Mouse (Mus musculus): ENCODE measurements at regions not wholly inside any gene's neighbourhood (a gene's known extent, or its start where the extent isn't known, plus 50 kb on each side); places are given as distances from the start of the nearest gene placed in this dataset.

- WGBS, result 68% methylated on average over 9 of the region's 9 CpGs
- Histone ChIP-seq H3K9me3 (ENCODE audit: control insufficient read depth, low read length) (no peaks in the 10 kb centered on the region), H3K27me3 (ENCODE audit: control insufficient read depth, insufficient read depth, low read length) (no peaks in the 10 kb centered on the region), H3K4me3 (ENCODE audit: low read depth, low read length) (no peak overlapping the region), H3K9ac (ENCODE audit: low read length) (no peak overlapping the region), H3K36me3 (ENCODE audit: control insufficient read depth, insufficient read depth, low read length) (no peaks in the 10 kb centered on the region), H3K27ac (ENCODE audit: low read depth, low read length) (no peak overlapping the region), H3K4me2 (ENCODE audit: low read depth) (no peak overlapping the region), H3K4me1 (ENCODE audit: control insufficient read depth, insufficient read depth, low read length) (no peaks in the 10 kb centered on the region)
- DNase-seq (ENCODE audit: low spot score) (no peak), ATAC-seq (ENCODE audit: insufficient read depth, low FRiP score, low TSS enrichment) (peak; percentile 69)
Measured at GRCm38 (mm10) chr2:51830965-51831720, 103.8 kb downstream of the Rbm43 start.

GRCm38 (mm10) chr2:51837864-51838263 lies 97.1 kb downstream of the Rbm43 start:
- Histone ChIP-seq H3K36me3 (ENCODE audit: control insufficient read depth, insufficient read depth, low read length) (no peaks in the 10 kb centered on the region), H3K4me3 (ENCODE audit: low read depth, low read length) (no peak overlapping the region), H3K27me3 (ENCODE audit: control insufficient read depth, insufficient read depth, low read length) (no peaks in the 10 kb centered on the region), H3K9ac (ENCODE audit: low read length) (no peak overlapping the region), H3K4me1 (ENCODE audit: control insufficient read depth, insufficient read depth, low read length) (no peaks in the 10 kb centered on the region), H3K4me2 (ENCODE audit: low read depth) (no peak overlapping the region), H3K27ac (ENCODE audit: low read depth, low read length) (no peak overlapping the region), H3K9me3 (ENCODE audit: control insufficient read depth, low read length) (no peaks in the 10 kb centered on the region)
- DNase-seq (ENCODE audit: low spot score) (no peak), ATAC-seq (ENCODE audit: insufficient read depth, low FRiP score, low TSS enrichment) (no peak)
- 77% methylated on average over 5 of the region's 5 CpGs for WGBS

DNA sequence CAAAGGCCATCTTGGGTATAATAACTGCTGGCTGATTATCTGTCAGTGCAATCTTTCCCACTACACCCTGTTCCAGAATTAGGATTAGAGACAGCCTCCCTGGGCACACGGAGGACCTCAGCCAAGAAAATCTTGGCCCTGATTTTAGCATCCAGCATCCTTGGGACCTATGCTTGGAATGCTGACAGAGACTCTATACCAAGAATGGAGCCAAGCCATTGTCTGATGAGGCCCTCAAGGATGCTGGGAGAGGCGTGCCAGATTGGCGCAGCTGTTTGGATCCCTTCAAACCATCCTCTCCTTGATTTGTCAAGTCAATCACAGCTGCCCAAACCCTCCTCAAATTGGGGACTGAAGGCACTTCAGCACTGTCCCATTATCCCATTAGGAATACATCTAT lies 94.2 kb downstream of the Rbm43 start:
- 89% methylated on average over 3 of the region's 3 CpGs for WGBS

DNA sequence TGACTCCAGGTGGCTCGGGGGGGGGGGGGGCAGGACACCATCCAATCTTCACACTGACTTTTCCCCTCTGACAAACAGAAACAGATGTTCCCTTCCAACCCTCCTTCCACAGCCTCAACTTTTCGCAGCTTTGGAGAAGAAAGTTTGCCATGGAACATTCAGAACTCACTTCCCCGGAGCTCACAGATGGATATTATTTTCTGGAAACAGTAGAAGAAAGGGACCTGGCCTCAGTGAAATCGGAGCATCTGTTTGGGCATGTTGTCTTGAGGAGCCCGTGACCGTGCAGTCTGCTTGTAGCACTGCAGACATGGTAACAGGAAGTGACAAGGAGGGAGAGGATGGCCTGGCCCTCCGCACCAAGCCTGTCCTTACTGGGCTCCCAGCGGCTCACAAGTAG lies 90.1 kb downstream of the Rbm43 start:
- Histone ChIP-seq H3K27ac (ENCODE audit: low read depth, low read length) (no peak overlapping the region), H3K36me3 (ENCODE audit: control insufficient read depth, insufficient read depth, low read length) (no peaks in the 10 kb centered on the region), H3K4me1 (ENCODE audit: control insufficient read depth, insufficient read depth, low read length) (peaks cover 8% of the 10 kb centered on the region; the same call in 1 of the 2 replicates), H3K4me3 (ENCODE audit: low read depth, low read length) (no peak overlapping the region), H3K9me3 (ENCODE audit: control insufficient read depth, low read length) (no peaks in the 10 kb centered on the region), H3K4me2 (ENCODE audit: low read depth) (no peak overlapping the region), H3K9ac (ENCODE audit: low read length) (no peak overlapping the region), H3K27me3 (ENCODE audit: control insufficient read depth, insufficient read depth, low read length) (no peaks in the 10 kb centered on the region)
- no peak for DNase-seq (ENCODE audit: low spot score)
- 58% methylated on average over 8 of the region's 8 CpGs for WGBS
- no peak for ATAC-seq (ENCODE audit: insufficient read depth, low FRiP score, low TSS enrichment)

More for the DNA sequence above, 94.2 kb downstream of the Rbm43 start:
- Histone ChIP-seq H3K9ac (ENCODE audit: low read length) (no peak overlapping the region), H3K4me1 (ENCODE audit: control insufficient read depth, insufficient read depth, low read length) (no peaks in the 10 kb centered on the region; the same call in 1 of the 2 replicates), H3K27ac (ENCODE audit: low read depth, low read length) (no peak overlapping the region), H3K4me3 (ENCODE audit: low read depth, low read length) (no peak overlapping the region), H3K9me3 (ENCODE audit: control insufficient read depth, low read length) (no peaks in the 10 kb centered on the region), H3K4me2 (ENCODE audit: low read depth) (no peak overlapping the region), H3K27me3 (ENCODE audit: control insufficient read depth, insufficient read depth, low read length) (no peaks in the 10 kb centered on the region), H3K36me3 (ENCODE audit: control insufficient read depth, insufficient read depth, low read length) (no peaks in the 10 kb centered on the region)
- no peak for ATAC-seq (ENCODE audit: insufficient read depth, low FRiP score, low TSS enrichment)
- DNase-seq (ENCODE audit: low spot score), result no peak

- DNase-seq (ENCODE audit: low spot score) (no peak), ATAC-seq (ENCODE audit: insufficient read depth, low FRiP score, low TSS enrichment) (no peak)
- H3K27me3 ChIP-seq (ENCODE audit: control insufficient read depth, insufficient read depth, low read length), result no peaks in the 10 kb centered on the region
- peaks cover 8% of the 10 kb centered on the region; the same call in 1 of the 2 replicates for H3K4me1 ChIP-seq (ENCODE audit: control insufficient read depth, insufficient read depth, low read length)
- no peaks in the 10 kb centered on the region for H3K9me3 ChIP-seq (ENCODE audit: control insufficient read depth, low read length)
- H3K36me3 ChIP-seq (ENCODE audit: control insufficient read depth, insufficient read depth, low read length), result no peaks in the 10 kb centered on the region
- WGBS, result 59% methylated on average over 4 of the region's 4 CpGs
- H3K9ac ChIP-seq (ENCODE audit: low read length), result no peak overlapping the region
- H3K27ac ChIP-seq (ENCODE audit: low read depth, low read length), result no peak overlapping the region
- no peak overlapping the region for H3K4me2 ChIP-seq (ENCODE audit: low read depth)
- H3K4me3 ChIP-seq (ENCODE audit: low read depth, low read length), result no peak overlapping the region
Measured at GRCm38 (mm10) chr2:51847556-51847955, 87.4 kb downstream of the Rbm43 start.

DNA sequence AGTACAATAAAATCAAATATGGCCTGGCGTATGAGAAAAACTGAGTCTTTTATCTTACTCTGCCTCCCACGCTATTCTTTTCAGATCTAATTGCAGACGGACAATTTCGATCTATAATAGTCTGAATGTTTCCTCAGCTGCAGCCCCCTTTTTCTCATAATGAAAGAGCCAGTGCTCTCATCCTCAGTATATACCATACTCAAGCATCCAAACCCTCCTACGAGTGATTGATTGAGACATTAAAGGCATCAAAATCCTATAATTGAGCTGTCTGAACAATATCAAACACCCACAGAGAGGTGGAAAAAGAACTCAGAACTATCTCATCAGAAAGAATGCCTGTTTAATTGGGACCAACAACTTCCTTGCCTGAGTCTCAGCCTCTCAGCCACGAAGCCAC lies 87.0 kb downstream of the Rbm43 start:
- Histone ChIP-seq H3K27me3 (ENCODE audit: control insufficient read depth, insufficient read depth, low read length) (no peaks in the 10 kb centered on the region), H3K4me3 (ENCODE audit: low read depth, low read length) (no peak overlapping the region), H3K9me3 (ENCODE audit: control insufficient read depth, low read length) (no peaks in the 10 kb centered on the region), H3K4me2 (ENCODE audit: low read depth) (no peak overlapping the region), H3K4me1 (ENCODE audit: control insufficient read depth, insufficient read depth, low read length) (peaks cover 8% of the 10 kb centered on the region; the same call in 1 of the 2 replicates), H3K9ac (ENCODE audit: low read length) (no peak overlapping the region), H3K27ac (ENCODE audit: low read depth, low read length) (0 out of 2 replicates have a peak overlapping the region, but pooled peaks have one; percentile 14), H3K36me3 (ENCODE audit: control insufficient read depth, insufficient read depth, low read length) (no peaks in the 10 kb centered on the region)
- ATAC-seq (ENCODE audit: insufficient read depth, low FRiP score, low TSS enrichment), result no peak
- WGBS, result 62% methylated on average over 6 of the region's 6 CpGs
- DNase-seq (ENCODE audit: low spot score), result no peak

- 0 out of 2 replicates have a peak overlapping the region, but pooled peaks have one; percentile 14 for H3K27ac ChIP-seq (ENCODE audit: low read depth, low read length)
Measured at GRCm38 (mm10) chr2:51848491-51848890, 86.5 kb downstream of the Rbm43 start.

DNA sequence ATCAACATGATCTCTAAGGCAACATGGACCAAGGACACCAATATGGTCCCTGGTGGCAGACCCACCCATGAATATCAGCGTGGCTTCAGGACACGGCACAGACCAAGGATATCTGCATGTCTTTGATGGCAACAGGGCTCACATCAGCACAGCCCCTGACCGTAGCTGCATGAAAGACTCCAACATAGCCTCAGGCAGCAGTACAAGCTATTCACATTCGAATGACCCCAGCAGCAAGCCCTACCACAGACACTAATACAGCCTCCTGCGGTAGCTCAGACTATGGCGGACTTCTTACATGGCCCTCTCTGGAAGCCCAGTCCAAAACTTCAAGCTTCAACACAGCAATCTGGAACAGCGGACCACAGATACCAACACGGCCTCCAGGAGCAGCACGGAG lies 84.4 kb downstream of the Rbm43 start:
- WGBS, result 83% methylated on average over 9 of the region's 9 CpGs
- H3K27me3 ChIP-seq (ENCODE audit: control insufficient read depth, insufficient read depth, low read length), result no peaks in the 10 kb centered on the region
- no peak overlapping the region for H3K4me2 ChIP-seq (ENCODE audit: low read depth)
- DNase-seq (ENCODE audit: low spot score), result no peak
- no peaks in the 10 kb centered on the region for H3K9me3 ChIP-seq (ENCODE audit: control insufficient read depth, low read length)
- no peak overlapping the region for H3K9ac ChIP-seq (ENCODE audit: low read length)
- H3K4me1 ChIP-seq (ENCODE audit: control insufficient read depth, insufficient read depth, low read length), result peaks cover 8% of the 10 kb centered on the region
- H3K36me3 ChIP-seq (ENCODE audit: control insufficient read depth, insufficient read depth, low read length), result no peaks in the 10 kb centered on the region
- H3K4me3 ChIP-seq (ENCODE audit: low read depth, low read length), result no peak overlapping the region
- ATAC-seq (ENCODE audit: insufficient read depth, low FRiP score, low TSS enrichment), result no peak
- no peak overlapping the region for H3K27ac ChIP-seq (ENCODE audit: low read depth, low read length)

More at GRCm38 (mm10) chr2:51848491-51848890, 86.5 kb downstream of the Rbm43 start:
- Histone ChIP-seq H3K9ac (ENCODE audit: low read length) (no peak overlapping the region), H3K27me3 (ENCODE audit: control insufficient read depth, insufficient read depth, low read length) (no peaks in the 10 kb centered on the region), H3K4me1 (ENCODE audit: control insufficient read depth, insufficient read depth, low read length) (peaks cover 8% of the 10 kb centered on the region; the same call in 1 of the 2 replicates), H3K4me2 (ENCODE audit: low read depth) (no peak overlapping the region), H3K4me3 (ENCODE audit: low read depth, low read length) (no peak overlapping the region), H3K36me3 (ENCODE audit: control insufficient read depth, insufficient read depth, low read length) (no peaks in the 10 kb centered on the region), H3K9me3 (ENCODE audit: control insufficient read depth, low read length) (no peaks in the 10 kb centered on the region)
- ATAC-seq (ENCODE audit: insufficient read depth, low FRiP score, low TSS enrichment), result no peak
- 20% methylated on average over 2 of the region's 2 CpGs for WGBS
- DNase-seq (ENCODE audit: low spot score), result no peak

DNA sequence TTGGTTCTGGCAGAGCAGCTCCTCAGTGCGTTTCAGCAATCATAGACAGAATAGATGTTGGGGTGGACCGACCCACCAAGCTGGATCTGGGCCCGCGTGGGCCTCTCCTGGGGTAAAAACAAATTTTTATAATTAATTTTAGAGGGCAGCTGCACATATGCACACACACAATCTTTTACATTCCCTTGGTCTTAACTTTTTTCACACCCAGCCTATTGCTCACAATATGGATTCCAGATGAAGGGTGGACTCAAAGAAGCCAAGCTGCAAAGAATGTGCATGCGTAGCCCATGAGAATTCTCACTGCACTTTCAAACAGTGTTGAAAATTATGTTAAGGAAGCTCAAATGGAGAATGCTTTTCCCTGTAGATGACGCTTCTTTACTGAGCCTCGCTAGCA lies 83.3 kb downstream of the Rbm43 start:
- Histone ChIP-seq H3K4me3 (ENCODE audit: low read depth, low read length) (no peak overlapping the region), H3K27me3 (ENCODE audit: control insufficient read depth, insufficient read depth, low read length) (no peaks in the 10 kb centered on the region), H3K27ac (ENCODE audit: low read depth, low read length) (no peak overlapping the region), H3K4me2 (ENCODE audit: low read depth) (no peak overlapping the region), H3K36me3 (ENCODE audit: control insufficient read depth, insufficient read depth, low read length) (no peaks in the 10 kb centered on the region), H3K9me3 (ENCODE audit: control insufficient read depth, low read length) (no peaks in the 10 kb centered on the region), H3K4me1 (ENCODE audit: control insufficient read depth, insufficient read depth, low read length) (peaks cover 8% of the 10 kb centered on the region), H3K9ac (ENCODE audit: low read length) (no peak overlapping the region)
- 83% methylated on average over 7 of the region's 7 CpGs for WGBS
- ATAC-seq (ENCODE audit: insufficient read depth, low FRiP score, low TSS enrichment) (no peak), DNase-seq (ENCODE audit: low spot score) (no peak)
